Mouse (Mus musculus) duodenum, adult 2 months (tissue): ENCODE data around the gene Fgf10. TPM values are rescaled to one million over a fixed set of nuclear protein-coding genes. Genes with fewer than 3 reads are reported as not detected.

Experiments used
- polyA plus RNA-seq: library from polyadenylated mRNA; depleted of rRNA; stranded (reverse); fragments of >200 nt; gene quantifications from 2 replicates; pipeline ENCODE4 v1.2.3, GENCODE M21; 2012; ENCODE audit warnings: low replicate concordance; rRNA removed

Gene Fgf10
- 0.13 and 0.34 TPM in 2 replicates for polyA plus RNA-seq

DNA sequence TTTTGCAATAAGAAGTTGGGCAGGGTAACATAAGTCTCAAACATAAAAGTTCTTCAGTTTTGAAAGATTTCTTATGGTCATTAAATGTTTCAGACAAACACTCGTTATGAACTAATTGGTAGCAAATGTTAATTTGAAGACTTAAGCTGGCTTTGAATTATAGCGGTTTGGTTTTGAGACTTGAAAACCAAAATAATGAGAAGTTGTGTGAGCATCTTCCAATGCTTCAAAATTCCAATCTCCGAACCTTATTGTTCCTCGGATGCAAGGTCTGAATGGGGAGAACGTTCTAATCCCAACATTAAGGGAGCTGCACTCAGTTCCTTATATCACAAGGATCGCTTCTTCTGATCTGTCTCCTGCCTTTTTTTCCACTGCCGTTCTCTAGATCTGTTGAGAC, at the start of gene Fgf10:
Fgf10 (plus strand) TSS at position 301 of the 400 bp plus-strand sequence.

